Mouse (Mus musculus) adrenal gland, postnatal 25 days (tissue): ENCODE data around the gene Aff1. TPM values are rescaled to one million over a fixed set of nuclear protein-coding genes. Genes with fewer than 3 reads are reported as not detected.

Experiments used
- DNase-seq: peaks from one replicate; pipeline ENCODE4 v3.0.0; 2021; ENCODE audit warnings: mixed read lengths
- total RNA-seq: library from RNA; stranded (reverse); gene quantifications from 2 replicates; pipeline ENCODE4 v1.2.3, GENCODE M21; 2021

The Aff1 gene
- total RNA-seq, 1 experiment from 2014 or later = 53.3 TPM

- DNase-seq = no peak
Observed at GRCm38 (mm10) chr5:103749465-103750285, 57.5 kb downstream of the Aff1 start.

- DNase-seq = peak; percentile 34
Observed at GRCm38 (mm10) chr5:103752665-103753510, 60.7 kb downstream of the Aff1 start.

GRCm38 (mm10) chr5:103753511-103754329, 61.5 kb downstream of the Aff1 start:
- DNase-seq = peak; percentile 90

GRCm38 (mm10) chr5:103754330-103755134, 62.4 kb downstream of the Aff1 start:
- DNase-seq = peak; percentile 49

- DNase-seq = no peak
Observed at GRCm38 (mm10) chr5:103755135-103755487, 62.9 kb downstream of the Aff1 start.

- no peak for DNase-seq
Observed at GRCm38 (mm10) chr5:103756231-103756714, 64.1 kb downstream of the Aff1 start.

GRCm38 (mm10) chr5:103758491-103758890, 66.3 kb downstream of the Aff1 start:
- DNase-seq = no peak

GRCm38 (mm10) chr5:103759489-103760424, 67.6 kb downstream of the Aff1 start:
- DNase-seq = peak; percentile 25

- DNase-seq = peak; percentile 63
Observed at GRCm38 (mm10) chr5:103760425-103761131, 68.4 kb downstream of the Aff1 start.

GRCm38 (mm10) chr5:103761754-103762153, 69.6 kb downstream of the Aff1 start:
- DNase-seq = no peak

- no peak for DNase-seq
Observed at GRCm38 (mm10) chr5:103762850-103763254, 70.7 kb downstream of the Aff1 start.

- no peak for DNase-seq
Observed at GRCm38 (mm10) chr5:103765356-103765755, 73.2 kb downstream of the Aff1 start.

GRCm38 (mm10) chr5:103765758-103766431, 73.7 kb downstream of the Aff1 start:
- no peak for DNase-seq

GRCm38 (mm10) chr5:103766432-103766815, 74.2 kb downstream of the Aff1 start:
- DNase-seq = no peak

GRCm38 (mm10) chr5:103768961-103769360, 76.8 kb downstream of the Aff1 start:
- DNase-seq = no peak

- DNase-seq = no peak
Observed at GRCm38 (mm10) chr5:103769701-103770100, 77.5 kb downstream of the Aff1 start.

GRCm38 (mm10) chr5:103770447-103771222, 78.5 kb downstream of the Aff1 start:
- peak; percentile 48 for DNase-seq

- DNase-seq = no peak
Observed at GRCm38 (mm10) chr5:103771380-103771779, 79.2 kb downstream of the Aff1 start.
